Mouse (Mus musculus): ENCODE data around the gene Pi4kb. TPM values are rescaled to one million over a fixed set of nuclear protein-coding genes. Genes with fewer than 3 reads are reported as not detected.
"Not testable (repeated sequence)": the region's sequence is repeated elsewhere in the genome, so short reads cannot be mapped to it uniquely, and the experiment has no call there.

Gene Pi4kb
- polyA plus RNA-seq (2015; fragmentation: Nextera tagmentation; extraction: Ambion mirVana) = 15.1 and 20.1 TPM in 2 replicates

GRCm38 (mm10) chr3:94974528-94975422, at the start of gene Pi4kb:
TSS of gene Pi4kb (plus strand) at chr3:94974731.
- peak; percentile 92 for ATAC-seq (replicated peaks; ENCODE audit: extremely low read depth, insufficient read depth, low FRiP score)
- H3K27ac ChIP-seq (ENCODE audit: low read length) = peak within 1 kb of the TSS; percentile 94
- WGBS = under 1% methylated on average over 57 of the region's 57 CpGs
- H3K4me1 ChIP-seq (ENCODE audit: control insufficient read depth, insufficient read depth, low read length) = peaks cover 13% of the 10 kb centered on the region
- H3K4me2 ChIP-seq (ENCODE audit: low read depth, low read length) = peak within 1 kb of the TSS; percentile 84
- H3K36me3 ChIP-seq (ENCODE audit: control insufficient read depth, insufficient read depth) = peaks cover 8% of the 10 kb centered on the region
- peak within 1 kb of the TSS; percentile 65 for H3K4me3 ChIP-seq (ENCODE audit: low read length)
- no peaks in the 10 kb centered on the region for H3K9me3 ChIP-seq (replicated peaks; ENCODE audit: control insufficient read depth, low read length)
- peak within 1 kb of the TSS; percentile 79 for H3K9ac ChIP-seq (ENCODE audit: low read length)
- H3K27me3 ChIP-seq (ENCODE audit: control insufficient read depth, insufficient read depth, low read length) = no peaks in the 10 kb centered on the region

- H3K27me3 ChIP-seq (ENCODE audit: control insufficient read depth, insufficient read depth, low read length); H3K4me3 ChIP-seq (ENCODE audit: low read length); H3K27ac ChIP-seq (ENCODE audit: low read length); ATAC-seq (replicated peaks; ENCODE audit: extremely low read depth, insufficient read depth, low FRiP score); H3K4me1 ChIP-seq (ENCODE audit: control insufficient read depth, insufficient read depth, low read length); H3K9me3 ChIP-seq (replicated peaks; ENCODE audit: control insufficient read depth, low read length); H3K9ac ChIP-seq (ENCODE audit: low read length); H3K4me2 ChIP-seq (ENCODE audit: low read depth, low read length); H3K36me3 ChIP-seq (ENCODE audit: control insufficient read depth, insufficient read depth): not testable (repeated sequence)
- 24% methylated on average over 4 of the region's 4 CpGs for WGBS
Observed at GRCm38 (mm10) chr3:94926301-94926736, 48.2 kb upstream of the Pi4kb start.

- H3K4me1 ChIP-seq (ENCODE audit: control insufficient read depth, insufficient read depth, low read length); H3K4me2 ChIP-seq (ENCODE audit: low read depth, low read length); H3K27ac ChIP-seq (ENCODE audit: low read length); H3K9me3 ChIP-seq (replicated peaks; ENCODE audit: control insufficient read depth, low read length); H3K4me3 ChIP-seq (ENCODE audit: low read length); H3K36me3 ChIP-seq (ENCODE audit: control insufficient read depth, insufficient read depth); H3K9ac ChIP-seq (ENCODE audit: low read length); ATAC-seq (replicated peaks; ENCODE audit: extremely low read depth, insufficient read depth, low FRiP score); H3K27me3 ChIP-seq (ENCODE audit: control insufficient read depth, insufficient read depth, low read length): not testable (repeated sequence)
- WGBS = 91% methylated on average over 4 of the region's 4 CpGs
Observed at GRCm38 (mm10) chr3:94928979-94929378, 45.6 kb upstream of the Pi4kb start.

GRCm38 (mm10) chr3:94930386-94931266, 43.9 kb upstream of the Pi4kb start:
- 39% methylated on average over 7 of the region's 7 CpGs for WGBS
- not testable (repeated sequence) for H3K36me3 ChIP-seq (ENCODE audit: control insufficient read depth, insufficient read depth); H3K9ac ChIP-seq (ENCODE audit: low read length); H3K4me2 ChIP-seq (ENCODE audit: low read depth, low read length); H3K4me3 ChIP-seq (ENCODE audit: low read length); H3K9me3 ChIP-seq (replicated peaks; ENCODE audit: control insufficient read depth, low read length); H3K27me3 ChIP-seq (ENCODE audit: control insufficient read depth, insufficient read depth, low read length); ATAC-seq (replicated peaks; ENCODE audit: extremely low read depth, insufficient read depth, low FRiP score)
- Histone ChIP-seq H3K4me1 (ENCODE audit: control insufficient read depth, insufficient read depth, low read length) (peaks cover 10% of the 10 kb centered on the region), H3K27ac (ENCODE audit: low read length) (peak overlapping the region; percentile 54)

GRCm38 (mm10) chr3:94931427-94932082, 43.0 kb upstream of the Pi4kb start:
- H3K4me2 ChIP-seq (ENCODE audit: low read depth, low read length); ATAC-seq (replicated peaks; ENCODE audit: extremely low read depth, insufficient read depth, low FRiP score); H3K4me3 ChIP-seq (ENCODE audit: low read length); H3K27ac ChIP-seq (ENCODE audit: low read length); H3K27me3 ChIP-seq (ENCODE audit: control insufficient read depth, insufficient read depth, low read length); H3K9ac ChIP-seq (ENCODE audit: low read length); H3K36me3 ChIP-seq (ENCODE audit: control insufficient read depth, insufficient read depth); H3K9me3 ChIP-seq (replicated peaks; ENCODE audit: control insufficient read depth, low read length): not testable (repeated sequence)
- H3K4me1 ChIP-seq (ENCODE audit: control insufficient read depth, insufficient read depth, low read length) = peaks cover 10% of the 10 kb centered on the region
- 68% methylated on average over 10 of the region's 10 CpGs for whole genome bisulfite sequencing

GRCm38 (mm10) chr3:94932279-94932678, 42.3 kb upstream of the Pi4kb start:
- H3K4me3 ChIP-seq (ENCODE audit: low read length); H3K27me3 ChIP-seq (ENCODE audit: control insufficient read depth, insufficient read depth, low read length); H3K9ac ChIP-seq (ENCODE audit: low read length); ATAC-seq (replicated peaks; ENCODE audit: extremely low read depth, insufficient read depth, low FRiP score); H3K4me2 ChIP-seq (ENCODE audit: low read depth, low read length); H3K9me3 ChIP-seq (replicated peaks; ENCODE audit: control insufficient read depth, low read length); H3K36me3 ChIP-seq (ENCODE audit: control insufficient read depth, insufficient read depth): not testable (repeated sequence)
- Histone ChIP-seq H3K4me1 (ENCODE audit: control insufficient read depth, insufficient read depth, low read length) (peaks cover 10% of the 10 kb centered on the region), H3K27ac (ENCODE audit: low read length) (peak overlapping the region; percentile 98)
- 52% methylated on average over 2 of the region's 2 CpGs for WGBS

GRCm38 (mm10) chr3:94932809-94933564, 41.5 kb upstream of the Pi4kb start, which contains the start of gene Selenbp1:
TSS of gene Selenbp1 (plus strand) at chr3:94933056.
- Histone ChIP-seq H3K4me3 (ENCODE audit: low read length) (peak within 1 kb of the TSS; percentile 61), H3K4me1 (ENCODE audit: control insufficient read depth, insufficient read depth, low read length) (peaks cover 10% of the 10 kb centered on the region), H3K36me3 (ENCODE audit: control insufficient read depth, insufficient read depth) (no peaks in the 10 kb centered on the region), H3K9ac (ENCODE audit: low read length) (peak within 1 kb of the TSS; percentile 72), H3K27ac (ENCODE audit: low read length) (peak within 1 kb of the TSS; percentile 98), H3K9me3 (replicated peaks; ENCODE audit: control insufficient read depth, low read length) (no peaks in the 10 kb centered on the region), H3K27me3 (ENCODE audit: control insufficient read depth, insufficient read depth, low read length) (no peaks in the 10 kb centered on the region), H3K4me2 (ENCODE audit: low read depth, low read length) (peak within 1 kb of the TSS; percentile 80)
- peak; percentile 91 for ATAC-seq (replicated peaks; ENCODE audit: extremely low read depth, insufficient read depth, low FRiP score)
- WGBS = 4% methylated on average over 16 of the region's 16 CpGs

- H3K9ac ChIP-seq (ENCODE audit: low read length); H3K9me3 ChIP-seq (replicated peaks; ENCODE audit: control insufficient read depth, low read length); H3K36me3 ChIP-seq (ENCODE audit: control insufficient read depth, insufficient read depth); H3K27me3 ChIP-seq (ENCODE audit: control insufficient read depth, insufficient read depth, low read length); ATAC-seq (replicated peaks; ENCODE audit: extremely low read depth, insufficient read depth, low FRiP score): not testable (repeated sequence)
- peak overlapping the region; percentile 80 for H3K4me2 ChIP-seq (ENCODE audit: low read depth, low read length)
- no CpG with 5 or more reads among the region's 2 CpGs for WGBS
- H3K4me3 ChIP-seq (ENCODE audit: low read length) = peak overlapping the region; percentile 61
- peaks cover 10% of the 10 kb centered on the region for H3K4me1 ChIP-seq (ENCODE audit: control insufficient read depth, insufficient read depth, low read length)
- peak overlapping the region; percentile 98 for H3K27ac ChIP-seq (ENCODE audit: low read length)
Observed at GRCm38 (mm10) chr3:94933604-94934003, 40.9 kb upstream of the Pi4kb start.
